Mouse (Mus musculus) forebrain, embryonic 13.5 days (tissue): ENCODE results near the gene Met. TPM values are rescaled to one million over a fixed set of nuclear protein-coding genes. Genes with fewer than 3 reads are reported as not detected.

Experiments
- ATAC-seq: fragments of 200-750 bp; cut with Nextera tagmentation; 2 replicates; pipeline ENCODE4 v1.8.0; 2017
- H3K27ac ChIP-seq: fragments of 300-500 bp; sonication (generic); 2 replicates; pipeline ENCODE4 v1.5.1; 2015; ENCODE audit warnings: inconsistent platforms, mild to moderate bottlenecking, moderate library complexity
- H3K27me3 ChIP-seq: fragments of 300-500 bp; sonication (generic); 2 replicates; pipeline ENCODE4 v1.6.1; 2015; ENCODE audit warnings: mild to moderate bottlenecking, inconsistent platforms
- H3K36me3 ChIP-seq: fragments of 300-500 bp; sonication (generic); 2 replicates; pipeline ENCODE4 v1.6.1; 2015; ENCODE audit warnings: mild to moderate bottlenecking, inconsistent platforms; ENCODE audit not compliant: poor library complexity, severe bottlenecking
- H3K4me1 ChIP-seq: fragments of 300-500 bp; sonication (generic); 2 replicates; pipeline ENCODE4 v1.6.1; 2015; ENCODE audit warnings: inconsistent platforms
- H3K4me2 ChIP-seq: fragments of 300-500 bp; sonication (generic); 2 replicates; pipeline ENCODE4 v1.6.1; 2015; ENCODE audit warnings: inconsistent platforms, mild to moderate bottlenecking, moderate library complexity
- H3K4me3 ChIP-seq: fragments of 300-500 bp; sonication (generic); 2 replicates; pipeline ENCODE4 v1.5.1; 2015; ENCODE audit warnings: mild to moderate bottlenecking, inconsistent platforms
- H3K9ac ChIP-seq: fragments of 300-500 bp; sonication (generic); 2 replicates; pipeline ENCODE4 v1.6.1; 2015; ENCODE audit warnings: mild to moderate bottlenecking, inconsistent platforms
- H3K9me3 ChIP-seq: fragments of 300-500 bp; sonication (generic); replicated peaks from 2 replicates; pipeline ENCODE4 v1.6.1; 2016; ENCODE audit warnings: inconsistent platforms
- WGBS: fragments of 180-500 bp; shearing (Covaris S2); methylation state at CpG from one replicate; pipeline ENCODE4 v1.1.7; 2015; 5-methylcytosine and 5-hydroxymethylcytosine counted together
- polyA plus RNA-seq: library from polyadenylated mRNA; unstranded; fragments of >200 nt; fragmentation: Nextera tagmentation; extraction: Ambion mirVana; gene quantifications from 2 replicates; pipeline ENCODE4 v1.2.1, GENCODE M21; 2015

Met gene
- polyA plus RNA-seq, 1 experiment from 2014 or later, result 0.59 TPM

DNA sequence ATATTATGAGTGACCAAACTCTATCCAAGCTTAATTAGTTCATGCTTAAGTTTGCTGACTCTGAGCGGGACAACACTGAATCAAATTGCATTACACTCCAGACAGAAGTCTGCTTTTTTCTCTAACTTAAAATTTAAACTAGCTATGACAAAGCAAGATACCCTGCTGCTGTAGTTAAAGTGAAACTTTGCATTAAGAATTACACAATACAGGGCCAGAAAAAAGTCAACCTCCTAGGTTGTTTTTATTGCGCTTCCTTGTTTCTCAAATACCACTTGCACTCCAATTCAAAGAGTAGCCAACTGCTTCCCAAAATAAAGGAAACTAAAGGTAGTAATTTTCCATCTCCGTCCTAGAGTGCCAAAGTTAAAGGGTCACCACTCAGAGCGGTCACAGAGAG lies 33.8 kb downstream of the Met start:
- Histone ChIP-seq H3K27ac (no peak overlapping the region), H3K4me2 (no peak overlapping the region), H3K9ac (no peak overlapping the region), H3K9me3 (no peaks in the 10 kb centered on the region), H3K36me3 (no peaks in the 10 kb centered on the region), H3K4me1 (no peaks in the 10 kb centered on the region), H3K27me3 (no peaks in the 10 kb centered on the region), H3K4me3 (no peak overlapping the region)
- 62% methylated on average over 4 of the region's 4 CpGs for WGBS
- no peak for ATAC-seq

DNA sequence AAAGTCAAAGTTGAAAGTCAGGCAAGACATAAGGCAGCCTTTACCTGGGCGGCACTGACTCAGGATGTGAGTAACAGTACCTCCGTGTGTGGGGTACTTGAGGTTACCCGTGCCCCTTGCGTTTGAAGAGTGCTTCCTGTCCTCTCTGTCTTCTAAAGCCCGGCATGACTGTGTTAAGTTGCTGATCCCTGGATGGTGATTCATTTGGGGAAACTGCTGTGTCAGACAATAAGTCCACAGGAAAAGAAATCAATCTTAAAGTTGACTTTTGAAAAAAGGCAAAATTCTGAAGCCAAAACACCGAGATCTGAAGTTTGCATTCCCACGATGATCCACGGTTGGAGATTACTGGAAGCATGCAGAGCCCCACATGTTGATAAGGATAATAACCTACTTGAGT lies 35.2 kb downstream of the Met start:
- Histone ChIP-seq H3K36me3 (no peaks in the 10 kb centered on the region), H3K27ac (no peak overlapping the region), H3K9me3 (no peaks in the 10 kb centered on the region), H3K27me3 (no peaks in the 10 kb centered on the region), H3K4me1 (no peaks in the 10 kb centered on the region), H3K9ac (no peak overlapping the region), H3K4me2 (no peak overlapping the region), H3K4me3 (no peak overlapping the region)
- 88% methylated on average over 8 of the region's 8 CpGs for WGBS
- ATAC-seq, result no peak

GRCm38 (mm10) chr6:17501440-17501839 lies 37.8 kb downstream of the Met start:
- Histone ChIP-seq H3K27me3 (no peaks in the 10 kb centered on the region), H3K4me1 (no peaks in the 10 kb centered on the region), H3K9ac (no peak overlapping the region), H3K4me3 (no peak overlapping the region), H3K36me3 (no peaks in the 10 kb centered on the region), H3K9me3 (no peaks in the 10 kb centered on the region), H3K4me2 (no peak overlapping the region), H3K27ac (no peak overlapping the region)
- 69% methylated on average over 4 of the region's 4 CpGs for WGBS
- no peak for ATAC-seq

- Histone ChIP-seq H3K27ac (no peak overlapping the region), H3K4me3 (no peak overlapping the region), H3K9me3 (no peaks in the 10 kb centered on the region), H3K9ac (no peak overlapping the region), H3K27me3 (no peaks in the 10 kb centered on the region), H3K4me2 (no peak overlapping the region), H3K36me3 (no peaks in the 10 kb centered on the region), H3K4me1 (no peaks in the 10 kb centered on the region)
- ATAC-seq, result no peak
- WGBS, result 86% methylated on average over 1 of the region's 1 CpGs
Measured at GRCm38 (mm10) chr6:17502311-17502710, 38.7 kb downstream of the Met start.

GRCm38 (mm10) chr6:17503724-17504123 lies 40.1 kb downstream of the Met start:
- no peaks in the 10 kb centered on the region for H3K9me3 ChIP-seq
- WGBS, result 62% methylated on average over 3 of the region's 3 CpGs
- no peak overlapping the region for H3K27ac ChIP-seq
- ATAC-seq, result no peak
- no peaks in the 10 kb centered on the region for H3K27me3 ChIP-seq
- H3K4me3 ChIP-seq, result no peak overlapping the region
- no peak overlapping the region for H3K4me2 ChIP-seq
- no peaks in the 10 kb centered on the region for H3K36me3 ChIP-seq
- no peak overlapping the region for H3K9ac ChIP-seq
- no peaks in the 10 kb centered on the region for H3K4me1 ChIP-seq

- Histone ChIP-seq H3K36me3 (no peaks in the 10 kb centered on the region), H3K4me3 (no peak overlapping the region), H3K27ac (no peak overlapping the region), H3K9me3 (no peaks in the 10 kb centered on the region), H3K4me2 (no peak overlapping the region), H3K27me3 (no peaks in the 10 kb centered on the region), H3K9ac (no peak overlapping the region), H3K4me1 (no peaks in the 10 kb centered on the region)
- 84% methylated on average over 3 of the region's 3 CpGs for WGBS
- ATAC-seq, result no peak
Measured at GRCm38 (mm10) chr6:17505530-17505929, 41.9 kb downstream of the Met start.

GRCm38 (mm10) chr6:17506831-17507230 lies 43.2 kb downstream of the Met start:
- H3K4me1 ChIP-seq, result no peaks in the 10 kb centered on the region
- 98% methylated on average over 2 of the region's 2 CpGs for WGBS
- H3K9me3 ChIP-seq, result no peaks in the 10 kb centered on the region
- no peak overlapping the region for H3K9ac ChIP-seq
- no peak for ATAC-seq
- no peak overlapping the region for H3K4me3 ChIP-seq
- no peaks in the 10 kb centered on the region for H3K36me3 ChIP-seq
- H3K27ac ChIP-seq, result no peak overlapping the region
- no peaks in the 10 kb centered on the region for H3K27me3 ChIP-seq
- no peak overlapping the region for H3K4me2 ChIP-seq

- no peak overlapping the region for H3K27ac ChIP-seq
- no peak for ATAC-seq
- H3K4me2 ChIP-seq, result no peak overlapping the region
- no peak overlapping the region for H3K4me3 ChIP-seq
- no peak overlapping the region for H3K9ac ChIP-seq
- H3K36me3 ChIP-seq, result no peaks in the 10 kb centered on the region
- WGBS, result 84% methylated on average over 5 of the region's 5 CpGs
- H3K4me1 ChIP-seq, result no peaks in the 10 kb centered on the region
- H3K9me3 ChIP-seq, result no peaks in the 10 kb centered on the region
- H3K27me3 ChIP-seq, result no peaks in the 10 kb centered on the region
Measured at GRCm38 (mm10) chr6:17508184-17508583, 44.6 kb downstream of the Met start.

- Histone ChIP-seq H3K4me3 (no peak overlapping the region), H3K4me1 (no peaks in the 10 kb centered on the region), H3K9me3 (no peaks in the 10 kb centered on the region), H3K27ac (no peak overlapping the region), H3K9ac (no peak overlapping the region), H3K4me2 (no peak overlapping the region), H3K27me3 (no peaks in the 10 kb centered on the region), H3K36me3 (no peaks in the 10 kb centered on the region)
- ATAC-seq, result no peak
- WGBS, result 89% methylated on average over 9 of the region's 9 CpGs
Measured at GRCm38 (mm10) chr6:17508604-17509372, 45.2 kb downstream of the Met start.

DNA sequence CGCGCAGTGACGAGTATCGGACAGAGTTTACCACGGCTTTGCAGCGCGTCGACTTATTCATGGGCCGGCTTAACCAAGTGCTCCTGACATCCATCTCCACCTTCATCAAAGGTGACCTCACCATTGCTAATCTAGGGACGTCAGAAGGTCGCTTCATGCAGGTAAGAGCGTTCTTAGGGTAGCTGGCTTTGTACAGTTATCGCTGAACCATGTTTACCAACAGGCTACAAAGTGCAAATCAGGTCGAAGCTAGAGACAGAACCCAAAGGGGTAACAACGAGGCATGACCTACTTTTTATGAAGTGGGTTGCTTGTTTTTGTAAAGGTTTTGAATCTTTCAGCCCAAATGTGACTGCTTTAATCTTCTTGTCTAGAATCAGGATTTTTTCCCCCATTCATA lies 49.8 kb downstream of the Met start:
- H3K4me2 ChIP-seq, result no peak overlapping the region
- H3K9ac ChIP-seq, result no peak overlapping the region
- WGBS, result 93% methylated on average over 15 of the region's 15 CpGs
- no peaks in the 10 kb centered on the region for H3K27me3 ChIP-seq
- H3K4me3 ChIP-seq, result no peak overlapping the region
- no peak for ATAC-seq
- 0 out of 2 replicates have a peak, but pooled peaks cover 2% of the 10 kb centered on the region for H3K4me1 ChIP-seq
- H3K36me3 ChIP-seq, result no peaks in the 10 kb centered on the region
- H3K9me3 ChIP-seq, result no peaks in the 10 kb centered on the region
- no peak overlapping the region for H3K27ac ChIP-seq

DNA sequence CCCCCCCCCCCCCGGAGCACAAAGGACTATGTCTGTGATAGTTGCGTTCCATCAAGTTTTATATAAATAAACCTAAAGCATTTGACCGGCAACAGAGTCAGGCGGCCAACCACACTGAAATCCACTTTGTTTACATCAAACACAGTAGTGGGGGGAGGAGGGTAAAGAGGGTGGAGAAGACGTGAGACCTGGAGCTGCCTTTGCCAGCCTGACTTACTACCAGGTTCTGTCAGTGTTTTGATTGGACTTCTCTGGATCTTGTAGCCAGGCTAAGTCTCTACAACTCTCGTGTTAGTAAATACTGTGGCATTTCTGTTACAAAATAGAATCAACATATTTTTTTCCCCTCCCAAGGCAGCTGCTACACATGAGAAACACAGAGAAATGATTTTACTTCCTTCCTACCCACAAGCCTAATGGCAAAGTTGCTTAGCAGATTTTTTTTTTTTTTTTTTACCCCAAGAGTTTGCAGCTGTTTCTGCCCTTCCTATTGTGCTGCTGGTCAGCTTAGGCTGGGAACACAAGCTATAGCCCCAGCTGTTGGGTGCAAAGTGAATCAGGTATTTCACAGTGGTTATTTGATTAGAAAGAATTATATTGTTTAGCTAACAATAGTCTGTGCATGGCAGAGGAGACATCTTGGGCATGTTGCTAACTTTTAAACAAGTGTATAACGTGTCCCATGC lies 52.3 kb downstream of the Met start:
- no peak for ATAC-seq
- 47% methylated on average over 7 of the region's 7 CpGs for WGBS
- H3K4me1 ChIP-seq, result 0 out of 2 replicates have a peak, but pooled peaks cover 2% of the 10 kb centered on the region

DNA sequence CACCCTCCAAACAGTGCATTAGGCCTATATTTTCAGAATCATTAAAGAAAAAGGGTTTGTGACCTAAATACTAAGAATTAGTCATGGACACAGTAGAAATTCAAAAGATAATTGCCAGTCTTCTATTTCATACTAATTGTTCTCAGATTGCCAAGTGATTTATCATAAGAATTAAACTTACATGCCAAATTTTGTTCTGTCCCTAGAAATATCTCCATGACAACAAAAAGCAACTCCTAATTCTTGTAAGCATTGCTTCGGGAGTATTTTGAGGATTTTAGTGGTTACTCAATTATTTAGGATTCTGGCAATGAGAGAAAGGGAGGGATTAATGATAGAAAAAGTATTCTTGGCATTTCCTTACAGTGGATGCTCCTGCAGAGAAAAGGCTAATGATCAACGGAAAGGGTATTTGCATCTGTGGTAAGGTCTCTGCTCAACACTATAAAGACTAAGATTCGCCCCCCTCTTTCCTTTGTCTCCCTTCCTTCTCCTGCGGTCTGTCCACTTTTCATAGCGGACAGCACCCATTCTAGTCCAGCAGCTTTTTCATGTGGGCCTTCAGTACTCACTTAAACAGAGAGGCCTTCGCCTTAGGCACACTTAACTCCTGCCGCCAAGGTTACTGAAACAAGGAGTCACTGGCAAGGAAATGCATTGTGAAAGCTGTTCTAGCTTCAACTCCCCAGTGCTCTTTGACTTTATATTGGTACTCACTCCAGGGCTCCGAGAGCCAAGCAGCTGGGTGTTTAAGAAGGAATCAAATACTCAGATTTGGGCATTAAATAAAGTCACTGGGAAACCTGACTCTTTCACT lies 58.5 kb downstream of the Met start:
- H3K36me3 ChIP-seq, result no peaks in the 10 kb centered on the region
- H3K4me3 ChIP-seq, result no peak overlapping the region
- H3K9me3 ChIP-seq, result no peaks in the 10 kb centered on the region
- H3K4me2 ChIP-seq, result no peak overlapping the region
- no peak for ATAC-seq
- no peaks in the 10 kb centered on the region for H3K4me1 ChIP-seq
- no peaks in the 10 kb centered on the region for H3K27me3 ChIP-seq
- H3K9ac ChIP-seq, result no peak overlapping the region
- H3K27ac ChIP-seq, result no peak overlapping the region
- 40% methylated on average over 8 of the region's 8 CpGs for WGBS

More for the DNA sequence above, 52.3 kb downstream of the Met start:
- Histone ChIP-seq H3K4me2 (no peak overlapping the region), H3K27ac (no peak overlapping the region), H3K4me3 (no peak overlapping the region), H3K36me3 (no peaks in the 10 kb centered on the region), H3K9ac (no peak overlapping the region), H3K27me3 (no peaks in the 10 kb centered on the region), H3K9me3 (no peaks in the 10 kb centered on the region)
